Mouse (Mus musculus): ENCODE data around the gene Atg4d.

- no peak for TF ChIP-seq EP300 (IDR thresholded peaks at IDR 0.05; ENCODE audit: low read depth)
- TF ChIP-seq CTCF (IDR thresholded peaks at IDR 0.05; ENCODE audit: low read depth): no peak
These were observed 40.0 kb downstream of the Atg4d start for GRCm38 (mm10) chr9:21305065-21305464.

Measured in liver, postnatal 0 days (tissue).